ENCODE assay signal across 13 mouse cellular contexts in the genomic region with DNA sequence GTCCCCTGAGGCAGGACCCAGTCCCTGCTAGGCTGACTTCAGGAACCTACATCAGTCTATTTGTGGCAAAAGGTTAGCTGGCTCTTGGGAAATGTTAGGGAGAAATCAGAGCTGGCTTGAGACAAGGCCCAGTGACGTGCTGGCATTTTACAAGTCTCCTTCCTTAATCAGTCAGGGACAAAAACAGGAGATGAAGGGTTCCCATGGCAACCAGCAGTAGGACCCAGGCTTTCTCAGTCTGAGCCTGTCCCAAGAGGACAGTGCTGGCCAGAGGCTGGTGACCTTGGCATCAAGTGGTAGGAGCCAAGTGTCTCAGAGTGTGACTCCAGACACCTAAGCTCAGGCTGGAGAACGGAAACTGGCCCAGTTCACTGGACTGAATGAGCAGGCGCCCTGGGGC.
"Had no signal": no experiment of that assay in that cellular context is flagged by ENCODE, and none has a peak within 500 bp of the region (broad histone marks: within the 10 kb centered on the region; RNA-seq: fewer than 3 reads in every experiment).

No protein-coding gene starts in this region.

- DNase-seq: gastrocnemius, adult 2 months; gastrocnemius, postnatal 10 days; gastrocnemius, postnatal 25 days; heart, adult 18-20 months; heart, postnatal 10 days; heart, postnatal 4 days; kidney, adult 18-20 months; kidney, adult 8-10 months; kidney, postnatal 10 days; kidney, postnatal 25 days; kidney, postnatal 4 days; liver; liver, embryonic 13.5 days had no signal
